Mouse (Mus musculus) large intestine, adult 2 months (tissue): ENCODE results near the gene 1700028K03Rik. TPM values are rescaled to one million over a fixed set of nuclear protein-coding genes. Genes with fewer than 3 reads are reported as not detected.

Source experiments
- DNase-seq: peaks from one replicate; pipeline ENCODE4 v3.0.0-alpha.2; 2012; ENCODE audit warnings: low read depth, low spot score
- WGBS: fragments of 180-500 bp; shearing (Covaris S2); methylation state at CpG from one replicate; pipeline ENCODE4 v1.1.7; 2018; 5-methylcytosine and 5-hydroxymethylcytosine counted together
- polyA plus RNA-seq: library from polyadenylated mRNA; depleted of rRNA; stranded (reverse); fragments of >200 nt; gene quantifications from 2 replicates; pipeline ENCODE4 v1.2.3, GENCODE M21; 2012; rRNA removed

Gene 1700028K03Rik
- polyA plus RNA-seq, 1 experiment = not detected

DNA sequence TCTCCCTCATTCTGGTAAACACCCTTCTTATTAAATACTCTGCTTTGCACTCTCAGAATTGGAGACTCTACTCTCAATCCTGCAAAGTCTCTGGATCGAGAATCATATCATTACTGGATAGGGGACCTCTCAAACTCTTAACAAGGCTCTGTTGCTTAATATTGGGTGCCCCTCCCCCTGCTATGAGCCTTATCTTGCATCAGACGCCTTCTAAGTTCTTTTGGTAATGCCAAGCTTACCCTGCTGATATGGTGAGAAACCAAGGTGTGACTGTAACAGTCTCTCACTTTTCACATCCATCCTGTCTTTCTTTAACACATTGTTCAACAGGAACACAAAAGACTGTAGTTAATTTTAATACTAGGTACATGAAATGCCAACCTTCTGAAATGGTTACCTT lies 919 bp upstream of the 1700028K03Rik start:
- 55% methylated on average over 2 of the region's 2 CpGs for WGBS
- DNase-seq = no peak

GRCm38 (mm10) chr5:107541696-107542095 lies 7.2 kb downstream of the 1700028K03Rik start:
- no peak for DNase-seq
- 66% methylated on average over 7 of the region's 7 CpGs for WGBS

DNA sequence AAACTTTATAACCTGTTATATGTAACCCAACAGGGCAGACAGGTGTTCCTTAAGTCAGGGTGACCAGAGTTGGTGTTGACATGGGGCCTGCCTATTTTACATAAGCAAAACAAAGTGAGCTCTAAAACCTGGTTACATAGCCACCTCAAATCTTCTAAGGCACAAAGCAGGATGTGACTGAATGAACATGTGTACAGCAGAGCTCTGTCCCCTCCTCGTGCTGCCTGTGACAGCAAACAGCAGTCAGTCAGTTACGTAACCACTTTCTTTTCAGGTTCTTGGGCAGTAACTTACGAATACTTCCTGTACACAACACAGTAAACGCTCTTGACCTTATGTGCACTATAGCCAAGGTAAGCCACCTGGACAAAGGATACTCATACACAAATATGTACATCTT lies 11.4 kb downstream of the 1700028K03Rik start:
- no peak for DNase-seq
- 20% methylated on average over 4 of the region's 4 CpGs for whole genome bisulfite sequencing

GRCm38 (mm10) chr5:107547955-107548354 lies 13.4 kb downstream of the 1700028K03Rik start:
- DNase-seq = no peak
- WGBS = 77% methylated on average over 3 of the region's 3 CpGs

DNA sequence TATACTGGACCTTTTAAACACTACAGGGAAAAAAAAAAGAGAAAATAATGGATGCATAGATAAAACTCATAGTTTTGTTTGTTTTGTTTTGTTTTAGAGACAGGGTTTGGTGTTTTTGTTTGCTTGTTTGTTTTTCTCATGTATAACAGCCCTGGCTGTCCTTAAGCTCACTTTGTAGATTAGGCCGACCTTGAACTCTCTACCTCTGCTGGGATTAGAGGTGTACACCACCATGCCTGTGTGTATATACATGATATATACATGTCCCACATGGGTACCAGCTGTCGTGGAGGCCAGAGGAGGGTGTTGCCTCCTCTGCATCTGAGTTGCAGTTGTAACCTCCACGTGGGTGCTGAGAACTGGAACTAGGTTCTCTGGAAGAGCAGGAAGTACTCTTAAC lies 13.9 kb downstream of the 1700028K03Rik start:
- 84% methylated on average over 3 of the region's 3 CpGs for whole genome bisulfite sequencing
- DNase-seq = no peak

GRCm38 (mm10) chr5:107554336-107554735 lies 19.8 kb downstream of the 1700028K03Rik start:
- DNase-seq = no peak
- WGBS = 67% methylated on average over 5 of the region's 5 CpGs

- no peak for DNase-seq
- WGBS = 64% methylated on average over 3 of the region's 3 CpGs
These were observed 22.5 kb downstream of the 1700028K03Rik start for GRCm38 (mm10) chr5:107556969-107557368.

- WGBS = 99% methylated on average over 9 of the region's 9 CpGs
- DNase-seq = no peak
These were observed 34.6 kb downstream of the 1700028K03Rik start for GRCm38 (mm10) chr5:107569148-107569547.

- peak; percentile 32 for DNase-seq
- under 1% methylated on average over 59 of the region's 64 CpGs for WGBS
These were observed 63.0 kb downstream of the 1700028K03Rik start, which contains the start of the genes Rpap2 and Glmn for GRCm38 (mm10) chr5:107597301-107598077. TSS of gene Rpap2 (plus strand) at chr5:107597373. TSS of gene Glmn (minus strand) at chr5:107597888.

DNA sequence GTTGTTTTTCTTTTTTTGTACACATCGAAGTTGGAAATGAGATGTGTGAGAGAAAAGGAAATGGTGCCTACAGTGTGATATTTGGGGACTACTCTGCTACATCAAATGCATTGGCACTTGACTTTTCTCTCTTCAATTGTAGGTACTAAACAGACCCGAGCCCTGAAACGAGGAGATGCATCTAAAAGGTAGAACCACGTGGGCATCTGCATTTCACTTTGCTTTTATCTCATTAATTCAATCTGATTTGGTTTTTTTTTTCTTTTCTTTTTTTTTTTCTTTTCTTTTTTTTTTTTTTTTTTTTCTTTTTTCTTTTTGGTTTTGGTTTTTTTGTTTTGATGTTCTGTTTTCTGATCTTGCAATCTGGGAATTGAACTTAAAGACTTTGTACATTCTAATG lies 63.9 kb downstream of the 1700028K03Rik start:
- DNase-seq = no peak
- 26% methylated on average over 4 of the region's 4 CpGs for WGBS

Other genes with a start within 250 kb of the 1700028K03Rik start
- gene Tgfbr3, start 245.1 kb upstream of the 1700028K03Rik start, polyA plus RNA-seq = 4.7 and 7.5 TPM in 2 replicates
- gene Brdt, start 203.6 kb upstream of the 1700028K03Rik start, polyA plus RNA-seq = 0.32 and 0.41 TPM in 2 replicates
- 0.19 and 0.71 TPM in 2 replicates for gene Ephx4, start 132.0 kb upstream of the 1700028K03Rik start, polyA plus RNA-seq
- not detected in 2 replicates for gene Lpcat2b, start 103.2 kb upstream of the 1700028K03Rik start, polyA plus RNA-seq
- gene Btbd8, start 96.7 kb upstream of the 1700028K03Rik start, polyA plus RNA-seq = 0.73 and 1.0 TPM in 2 replicates
- gene Gm42669, start 27.1 kb upstream of the 1700028K03Rik start, polyA plus RNA-seq = not detected in 2 replicates
- gene Rpap2, start 62.7 kb downstream of the 1700028K03Rik start, polyA plus RNA-seq = 1.6 and 1.9 TPM in 2 replicates
- 0.41 and 0.53 TPM in 2 replicates for gene Glmn, start 63.2 kb downstream of the 1700028K03Rik start, polyA plus RNA-seq
- gene Gfi1, start 191.3 kb downstream of the 1700028K03Rik start, polyA plus RNA-seq = 6.1 and 7.2 TPM in 2 replicates